Mouse (Mus musculus) lung, postnatal 25 days (tissue): ENCODE measurements at regions not wholly inside any gene's neighbourhood (a gene's known extent, or its start where the extent isn't known, plus 50 kb on each side); places are given as distances from the start of the nearest gene placed in this dataset.

Source experiments
- DNase-seq: peaks from one replicate; pipeline ENCODE4 v3.0.0; 2022; ENCODE audit warnings: low spot score

DNA sequence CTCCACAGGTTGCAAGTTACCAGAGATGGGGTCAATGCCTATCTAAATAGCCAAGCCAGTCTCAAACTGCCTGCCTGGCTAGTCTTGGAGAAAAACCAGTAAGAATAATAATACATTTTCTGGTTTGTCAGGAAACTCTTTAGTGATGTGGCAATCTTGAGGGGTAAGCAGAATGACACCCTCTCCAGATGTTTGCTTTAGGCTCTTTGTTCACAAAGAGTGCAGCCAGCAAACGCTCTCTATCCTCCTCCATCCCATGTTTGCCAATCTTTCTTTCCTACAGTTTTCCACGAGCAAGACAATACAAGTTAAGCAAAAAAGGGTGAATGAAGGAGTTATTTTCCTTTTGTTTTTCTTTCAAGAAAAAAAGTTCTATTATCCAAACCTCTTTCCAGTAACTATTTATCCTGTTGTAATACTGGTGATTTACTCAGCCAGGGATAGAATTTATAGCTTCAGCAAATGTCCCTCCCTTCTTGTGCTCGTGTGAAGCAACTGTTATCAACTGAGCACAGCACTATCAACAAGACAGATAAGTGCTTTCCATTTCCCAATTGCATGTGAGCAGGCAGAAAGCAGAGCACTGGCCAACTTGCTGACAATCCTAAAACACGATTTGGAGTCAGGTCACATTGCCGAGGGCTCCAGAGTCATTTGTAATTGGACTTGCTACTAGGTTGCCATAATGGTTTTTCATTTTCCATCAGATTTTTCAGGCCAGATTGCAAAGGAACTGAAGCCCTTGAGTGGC, 873.5 kb downstream of the Rapgef2 start:
- peak; percentile 3 for DNase-seq

GRCm38 (mm10) chr3:78411395-78411794, 874.9 kb downstream of the Rapgef2 start:
- DNase-seq = no peak

DNA sequence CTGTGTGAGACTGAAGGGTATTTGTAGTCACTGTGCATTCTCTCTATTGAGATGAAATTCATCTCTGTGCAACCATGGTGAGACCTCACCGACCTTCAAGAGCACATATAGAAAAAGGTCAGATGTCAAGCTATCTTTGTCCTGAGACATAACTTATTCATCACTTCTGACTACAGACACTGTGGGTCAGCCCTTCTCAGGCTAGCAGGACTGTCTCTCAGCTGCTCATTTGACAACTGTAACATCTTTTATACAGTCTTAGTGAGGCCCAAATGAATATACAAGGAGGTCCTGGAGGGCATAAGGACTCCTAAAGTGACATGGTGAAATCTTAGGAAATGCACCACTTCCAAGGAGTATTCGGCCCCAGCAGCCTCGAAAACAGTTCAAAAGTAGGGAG, 877.1 kb downstream of the Rapgef2 start:
- DNase-seq = no peak

GRCm38 (mm10) chr3:78405760-78406467, 880.4 kb downstream of the Rapgef2 start:
- DNase-seq = peak; percentile 23

DNA sequence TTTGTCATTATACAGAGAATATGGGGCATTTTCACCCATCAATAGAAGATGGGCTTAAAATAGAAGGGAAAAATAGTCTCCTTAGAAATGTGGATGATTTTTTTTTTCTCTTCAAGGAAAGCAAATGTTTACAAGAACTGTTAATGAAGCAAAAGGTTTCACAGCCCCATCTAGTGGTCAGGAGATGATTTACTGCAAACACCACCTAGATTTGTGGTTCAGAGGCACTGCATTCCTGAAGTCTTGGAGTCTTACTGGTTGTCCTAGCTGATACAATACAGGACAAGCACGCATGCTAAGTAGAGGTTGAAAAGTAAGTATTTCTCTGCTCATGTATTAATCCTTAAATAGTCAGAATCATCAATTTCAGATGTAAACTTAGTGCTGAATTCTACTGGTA, 927.9 kb downstream of the Rapgef2 start:
- DNase-seq = peak; percentile 3

DNA sequence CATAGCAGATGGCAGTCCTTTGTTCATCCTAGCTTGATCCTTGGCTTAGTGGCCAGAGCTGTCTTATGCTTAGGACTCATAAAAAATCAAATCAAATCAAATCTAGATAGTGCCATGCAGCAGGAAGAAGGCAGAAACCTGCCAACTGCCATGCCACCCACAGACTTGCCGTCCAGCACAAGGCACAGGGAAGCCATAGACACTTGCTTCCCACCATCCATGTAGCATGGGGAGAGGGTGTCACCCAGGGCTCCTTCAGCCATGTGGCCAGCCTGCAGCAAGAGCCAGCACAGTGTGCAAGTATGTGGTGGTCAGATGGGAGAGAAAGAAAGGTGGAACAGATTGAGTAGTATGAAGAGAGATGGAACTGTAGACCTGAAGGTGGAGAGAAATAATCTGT, 946.4 kb downstream of the Rapgef2 start:
- DNase-seq = no peak

DNA sequence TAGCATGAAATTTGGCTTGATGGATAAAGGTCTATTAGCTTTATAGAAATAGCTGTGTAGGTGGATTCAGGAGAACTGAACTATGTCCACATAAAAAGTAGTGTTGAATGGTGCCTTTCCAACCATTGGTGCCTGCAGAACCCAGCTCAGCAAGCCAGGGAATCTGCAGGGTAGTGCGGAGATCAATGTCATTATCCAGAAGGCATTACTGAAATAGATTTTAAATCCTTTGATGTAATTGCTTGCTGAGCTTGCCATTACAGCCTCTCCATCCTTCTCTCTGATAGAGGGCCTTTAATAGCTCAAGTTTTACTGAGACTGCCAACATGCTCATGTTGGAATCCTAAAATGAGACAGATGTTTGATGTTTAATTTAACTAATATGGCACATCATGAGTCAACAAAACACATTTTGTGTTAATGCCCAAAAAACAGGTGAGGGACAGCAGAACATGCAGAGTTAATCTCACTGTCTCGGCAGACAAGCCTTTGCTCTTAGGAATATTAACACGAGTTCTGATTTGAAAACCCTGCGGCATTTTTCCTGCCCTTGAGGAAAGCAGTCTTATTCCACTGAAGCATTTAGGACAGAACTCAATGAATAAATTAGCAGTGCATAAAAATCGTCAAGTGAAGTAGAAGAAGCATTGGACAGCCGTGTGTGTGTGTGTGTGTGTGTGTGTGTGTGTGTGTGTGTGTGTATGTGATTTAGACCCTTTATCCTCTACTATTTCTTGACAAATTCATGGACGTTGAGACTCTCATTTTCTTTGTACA, 974.5 kb downstream of the Rapgef2 start:
- no peak for DNase-seq

- DNase-seq = no peak
These were observed 985.8 kb downstream of the Rapgef2 start for GRCm38 (mm10) chr3:78300506-78300905.

DNA sequence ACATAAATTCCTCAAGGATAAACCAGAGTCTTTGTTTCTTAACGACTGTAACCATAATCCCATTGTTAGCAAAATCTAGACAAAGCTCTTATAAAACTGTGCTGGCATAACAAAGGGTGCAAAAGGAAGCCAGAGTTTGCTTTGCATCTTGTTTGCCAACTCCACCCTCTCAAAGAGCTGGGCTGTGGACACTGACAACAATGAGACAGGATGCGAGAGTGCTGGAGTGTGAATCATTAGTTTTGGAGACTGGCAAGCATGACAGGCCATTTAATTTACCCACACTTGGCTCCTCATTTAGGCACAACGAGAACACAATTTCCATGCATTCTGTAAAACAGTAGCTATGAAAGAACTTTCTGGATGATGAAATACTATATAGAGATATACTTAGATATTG, 994.4 kb downstream of the Rapgef2 start:
- no peak for DNase-seq

DNA sequence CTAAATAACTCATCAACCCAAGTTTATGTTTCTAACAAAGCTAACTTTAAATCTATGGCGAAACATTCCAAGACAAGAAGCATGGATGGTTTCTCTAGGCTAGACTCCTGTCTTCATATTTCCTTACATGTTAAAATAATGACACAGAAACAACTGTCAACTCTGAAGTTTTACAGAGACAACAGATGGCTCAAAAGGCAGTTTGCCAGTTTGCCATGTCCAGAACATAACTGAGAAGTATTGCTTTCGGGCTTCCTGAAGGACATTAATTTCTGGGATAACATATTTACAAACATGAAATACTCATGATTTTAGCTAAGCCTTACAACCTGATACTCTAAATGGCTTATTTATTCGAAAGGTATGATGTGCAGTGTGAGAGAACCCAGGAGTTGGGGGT, 1002.2 kb downstream of the Rapgef2 start:
- no peak for DNase-seq

- no peak for DNase-seq
These were observed 1049.4 kb downstream of the Rapgef2 start for GRCm38 (mm10) chr3:78236920-78237319.

GRCm38 (mm10) chr3:78209729-78210128, 1076.6 kb downstream of the Rapgef2 start:
- no peak for DNase-seq

- no peak for DNase-seq
These were observed 1123.7 kb downstream of the Rapgef2 start for GRCm38 (mm10) chr3:78162601-78163000.

DNA sequence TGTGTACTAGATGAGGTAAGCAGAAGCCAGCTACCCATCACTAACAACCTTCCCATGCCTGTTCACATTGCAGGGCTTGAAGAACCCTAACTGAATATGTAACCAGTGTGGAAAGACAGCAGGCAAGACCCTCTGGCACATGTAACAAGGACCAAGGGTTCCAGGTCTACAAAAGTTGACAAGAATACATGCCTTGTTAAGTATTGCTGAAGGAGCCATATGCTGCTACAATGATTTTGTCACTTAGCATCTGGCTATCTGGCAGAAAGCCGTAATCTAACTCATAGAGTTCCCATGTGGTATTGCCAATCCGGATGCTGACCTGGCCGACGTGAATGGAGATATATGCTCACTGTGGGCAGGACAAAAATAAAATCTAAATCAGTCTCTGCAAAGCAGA, 1127.9 kb downstream of the Rapgef2 start:
- no peak for DNase-seq
